In genomic region chr2:74728303-74728680, GRCm38 (mm10) we compare ENCODE assay signal across 16 mouse cellular contexts. TPM values are rescaled to one million over a fixed set of nuclear protein-coding genes. Genes with fewer than 3 reads are reported as not detected.
DNase-seq lines count a peak whose midpoint lies in the region; ATAC-seq and TF ChIP-seq lines count a peak whose summit lies in the region.
"Had no signal": no experiment of that assay in that cellular context is flagged by ENCODE, and none has a peak within 500 bp of the region (broad histone marks: within the 10 kb centered on the region; RNA-seq: fewer than 3 reads in every experiment).

No protein-coding gene starts in this region.

- peaks cover 100% of the 10 kb centered on the region for H3K27me3 ChIP-seq in heart, embryonic 13.5 days (replicated peaks)
- peaks cover 42% of the 10 kb centered on the region for H3K27me3 ChIP-seq in ES-Bruce4 (ENCODE audit: control insufficient read depth, insufficient read depth, low read length, poor library complexity, severe bottlenecking)
- peaks cover 95% of the 10 kb centered on the region for H3K27me3 ChIP-seq in hindbrain, embryonic 12.5 days
- peaks cover 44% of the 10 kb centered on the region for H3K27me3 ChIP-seq in limb, embryonic 11.5 days (ENCODE audit: control insufficient read depth, insufficient read depth, low read length)

- TF ChIP-seq CTCF in ES-Bruce4 (IDR thresholded peaks at IDR 0.05; ENCODE audit: low read depth, low read length), result no peak

- DNase-seq in heart, adult 9 months (ENCODE audit: low spot score in 2 of 2), result no peak
- no peak for DNase-seq in limb, embryonic 11.5 days (ENCODE audit: low spot score)
- no peak for DNase-seq in lung, adult 18-20 months
- no peak for DNase-seq in frontal cortex, adult 2 months (ENCODE audit: extremely low spot score in 1 of 2, low spot score in 1 of 2)
- DNase-seq in cerebellum, postnatal 14 days, result no peak
- DNase-seq: cerebellum, adult 11 months; heart, adult 2 months had no signal

- ATAC-seq in heart, embryonic 13.5 days (ENCODE audit: extremely low read depth, insufficient number of reproducible peaks, low FRiP score, low TSS enrichment), result no peak
- ATAC-seq in hindbrain, embryonic 12.5 days (ENCODE audit: low FRiP score), result no peak
- no peak for ATAC-seq in limb, embryonic 11.5 days (ENCODE audit: insufficient number of reproducible peaks, low FRiP score, low TSS enrichment, low read depth)
- ATAC-seq: activated CD4-positive, CD25-positive, alpha-beta regulatory T cell, adult 4 months; inflammation-experienced regulatory T-cells, adult 6 months had no signal

- TF ChIP-seq POLR2A in ES-Bruce4 (IDR thresholded peaks at IDR 0.05; ENCODE audit: insufficient read depth, low read length), result no peak

- no peak for TF ChIP-seq EP300 in ES-Bruce4 (IDR thresholded peaks at IDR 0.05; ENCODE audit: insufficient read depth, low read depth, low read length)

- no peak overlapping the region for H3K9ac ChIP-seq in heart, embryonic 13.5 days
- peak overlapping the region; percentile 41; the same call in 1 of the 2 replicates for H3K9ac ChIP-seq in ES-Bruce4 (ENCODE audit: low read depth, poor library complexity, severe bottlenecking)
- peak overlapping the region; percentile 73 for H3K9ac ChIP-seq in hindbrain, embryonic 12.5 days
- no peak overlapping the region for H3K9ac ChIP-seq in limb, embryonic 11.5 days (ENCODE audit: low read length)
- H3K9ac ChIP-seq: lung, embryonic 15.5 days had no signal

- H3K4me3 ChIP-seq in heart, embryonic 13.5 days, result peak overlapping the region; percentile 38; the same call in 1 of the 2 replicates
- H3K4me3 ChIP-seq in ES-Bruce4 (ENCODE audit: low read depth, low read length), result peak overlapping the region; percentile 21; the same call in 1 of the 2 replicates
- H3K4me3 ChIP-seq in hindbrain, embryonic 12.5 days, result peak overlapping the region; percentile 49
- no peak overlapping the region for H3K4me3 ChIP-seq in limb, embryonic 11.5 days (ENCODE audit: low read depth, low read length)
- H3K4me3 ChIP-seq: heart, adult 2 months; lung, embryonic 15.5 days had no signal

- no peaks in the 10 kb centered on the region for H3K36me3 ChIP-seq in heart, embryonic 13.5 days
- H3K36me3 ChIP-seq in ES-Bruce4 (ENCODE audit: control insufficient read depth, insufficient read depth, low read length, poor library complexity, severe bottlenecking), result no peaks in the 10 kb centered on the region
- H3K36me3 ChIP-seq in hindbrain, embryonic 12.5 days, result no peaks in the 10 kb centered on the region
- no peaks in the 10 kb centered on the region for H3K36me3 ChIP-seq in limb, embryonic 11.5 days (ENCODE audit: control insufficient read depth, insufficient read depth, low read length)
- H3K36me3 ChIP-seq: lung, embryonic 15.5 days had no signal

- WGBS in heart, embryonic 13.5 days, result 5% methylated on average over 13 of the region's 13 CpGs
- WGBS in hindbrain, embryonic 12.5 days, result 2% methylated on average over 13 of the region's 13 CpGs
- WGBS in limb, embryonic 11.5 days, result 26% methylated on average over 13 of the region's 13 CpGs

- H3K4me1 ChIP-seq in heart, embryonic 13.5 days, result peaks cover 14% of the 10 kb centered on the region
- no peaks in the 10 kb centered on the region for H3K4me1 ChIP-seq in ES-Bruce4 (ENCODE audit: control insufficient read depth, insufficient read depth, low read length)
- H3K4me1 ChIP-seq in hindbrain, embryonic 12.5 days, result no peaks in the 10 kb centered on the region
- peaks cover 51% of the 10 kb centered on the region for H3K4me1 ChIP-seq in limb, embryonic 11.5 days (ENCODE audit: control insufficient read depth, insufficient read depth, low read length)

- H3K9me3 ChIP-seq in heart, embryonic 13.5 days, result no peaks in the 10 kb centered on the region
- no peaks in the 10 kb centered on the region for H3K9me3 ChIP-seq in ES-Bruce4 (replicated peaks; ENCODE audit: control insufficient read depth, insufficient read depth, low read length, poor library complexity, severe bottlenecking)
- H3K9me3 ChIP-seq in hindbrain, embryonic 12.5 days (replicated peaks), result no peaks in the 10 kb centered on the region
- H3K9me3 ChIP-seq in limb, embryonic 11.5 days (ENCODE audit: control insufficient read depth, low read length), result no peaks in the 10 kb centered on the region
- H3K9me3 ChIP-seq: lung, embryonic 15.5 days had no signal

- H3K4me2 ChIP-seq in heart, embryonic 13.5 days, result peak overlapping the region; percentile 60; the same call in 1 of the 2 replicates
- H3K4me2 ChIP-seq in hindbrain, embryonic 12.5 days (replicated peaks), result peak overlapping the region; percentile 49
- H3K4me2 ChIP-seq in limb, embryonic 11.5 days (ENCODE audit: low read depth, severe bottlenecking), result peak overlapping the region; percentile 90; the same call in 1 of the 2 replicates
- H3K4me2 ChIP-seq: lung, embryonic 15.5 days had no signal

- no peak overlapping the region for H3K27ac ChIP-seq in heart, embryonic 13.5 days (replicated peaks)
- no peak overlapping the region for H3K27ac ChIP-seq in ES-Bruce4 (ENCODE audit: insufficient read depth, low read length)
- peak overlapping the region; percentile 81 for H3K27ac ChIP-seq in hindbrain, embryonic 12.5 days
- no peak overlapping the region for H3K27ac ChIP-seq in limb, embryonic 11.5 days (replicated peaks; ENCODE audit: low read depth, low read length)
- H3K27ac ChIP-seq: heart, adult 2 months; lung, embryonic 15.5 days had no signal

RNA-seq across cellular contexts. Expression of gene Gm28230, which starts 1.8 kb away (rescaled TPM):
- polyA plus RNA-seq in heart, embryonic 13.5 days (2015; fragmentation: Nextera tagmentation; extraction: Ambion mirVana), result 0.09 TPM in 1 of 2 replicates, not detected in the other
- polyA plus RNA-seq in ES-Bruce4 (2011; ENCODE audit: insufficient read depth, insufficient read length, low read depth, missing spikeins), result not detected in 2 replicates
- polyA plus RNA-seq in hindbrain, embryonic 12.5 days (2016; fragmentation: Nextera tagmentation; extraction: Ambion mirVana), result 0.66 and 1.1 TPM in 2 replicates
- polyA plus RNA-seq in limb, embryonic 11.5 days (2014; fragmentation: Nextera tagmentation; extraction: Ambion mirVana), result 0.45 and 0.55 TPM in 2 replicates
- polyA plus RNA-seq in frontal cortex, adult 2 months (2012; rRNA removed), result 0.04 TPM in 1 of 2 replicates, not detected in the other
- polyA plus RNA-seq: activated CD4-positive, CD25-positive, alpha-beta regulatory T cell, adult 4 months; C2C12; cortical plate, adult 2 months; forebrain, embryonic 11.5 days; inflammation-experienced regulatory T-cells, adult 6 months had no signal

RNA-seq across cellular contexts. Expression of gene Hoxd4, which starts 16.6 kb away (rescaled TPM):
- not detected in 2 replicates for polyA plus RNA-seq in heart, embryonic 13.5 days (2015; fragmentation: Nextera tagmentation; extraction: Ambion mirVana)
- 0.40 TPM in 1 of 2 replicates, not detected in the other for polyA plus RNA-seq in ES-Bruce4 (2011; ENCODE audit: insufficient read depth, insufficient read length, low read depth, missing spikeins)
- 3.6 and 4.6 TPM in 2 replicates for polyA plus RNA-seq in hindbrain, embryonic 12.5 days (2016; fragmentation: Nextera tagmentation; extraction: Ambion mirVana)
- 0.84 and 1.9 TPM in 2 replicates for polyA plus RNA-seq in limb, embryonic 11.5 days (2014; fragmentation: Nextera tagmentation; extraction: Ambion mirVana)
- not detected in 2 replicates for polyA plus RNA-seq in frontal cortex, adult 2 months (2012; rRNA removed)
- polyA plus RNA-seq: activated CD4-positive, CD25-positive, alpha-beta regulatory T cell, adult 4 months; C2C12; cortical plate, adult 2 months; forebrain, embryonic 11.5 days; inflammation-experienced regulatory T-cells, adult 6 months had no signal

RNA-seq across cellular contexts. Expression of gene Hoxd3, which starts 16.6 kb away (rescaled TPM):
- polyA plus RNA-seq in heart, embryonic 13.5 days (2015; fragmentation: Nextera tagmentation; extraction: Ambion mirVana), result 0.74 and 0.89 TPM in 2 replicates
- not detected in 2 replicates for polyA plus RNA-seq in ES-Bruce4 (2011; ENCODE audit: insufficient read depth, insufficient read length, low read depth, missing spikeins)
- polyA plus RNA-seq in hindbrain, embryonic 12.5 days (2016; fragmentation: Nextera tagmentation; extraction: Ambion mirVana), result 69.6 and 83.5 TPM in 2 replicates
- 1.2 and 1.4 TPM in 2 replicates for polyA plus RNA-seq in limb, embryonic 11.5 days (2014; fragmentation: Nextera tagmentation; extraction: Ambion mirVana)
- polyA plus RNA-seq in frontal cortex, adult 2 months (2012; rRNA removed), result not detected in 2 replicates
- polyA plus RNA-seq: activated CD4-positive, CD25-positive, alpha-beta regulatory T cell, adult 4 months; C2C12; cortical plate, adult 2 months; inflammation-experienced regulatory T-cells, adult 6 months had no signal

RNA-seq across cellular contexts. Expression of gene Hoxd8, which starts 23.9 kb away (rescaled TPM):
- 0.07 and 0.23 TPM in 2 replicates for polyA plus RNA-seq in heart, embryonic 13.5 days (2015; fragmentation: Nextera tagmentation; extraction: Ambion mirVana)
- 0.76 and 2.1 TPM in 2 replicates for polyA plus RNA-seq in ES-Bruce4 (2011; ENCODE audit: insufficient read depth, insufficient read length, low read depth, missing spikeins)
- polyA plus RNA-seq in hindbrain, embryonic 12.5 days (2016; fragmentation: Nextera tagmentation; extraction: Ambion mirVana), result 0.14 and 0.46 TPM in 2 replicates
- polyA plus RNA-seq in limb, embryonic 11.5 days (2014; fragmentation: Nextera tagmentation; extraction: Ambion mirVana), result 11.6 and 13.1 TPM in 2 replicates
- 0.04 and 0.06 TPM in 2 replicates for polyA plus RNA-seq in frontal cortex, adult 2 months (2012; rRNA removed)
- polyA plus RNA-seq: activated CD4-positive, CD25-positive, alpha-beta regulatory T cell, adult 4 months; C2C12; cortical plate, adult 2 months; forebrain, embryonic 11.5 days; inflammation-experienced regulatory T-cells, adult 6 months had no signal

RNA-seq across cellular contexts. Expression of gene Hoxd9, which starts 30.8 kb away (rescaled TPM):
- polyA plus RNA-seq in heart, embryonic 13.5 days (2015; fragmentation: Nextera tagmentation; extraction: Ambion mirVana), result not detected in 2 replicates
- 0.52 and 0.75 TPM in 2 replicates for polyA plus RNA-seq in ES-Bruce4 (2011; ENCODE audit: insufficient read depth, insufficient read length, low read depth, missing spikeins)
- polyA plus RNA-seq in hindbrain, embryonic 12.5 days (2016; fragmentation: Nextera tagmentation; extraction: Ambion mirVana), result 0.10 TPM in 1 of 2 replicates, not detected in the other
- polyA plus RNA-seq in limb, embryonic 11.5 days (2014; fragmentation: Nextera tagmentation; extraction: Ambion mirVana), result 17.1 and 24.1 TPM in 2 replicates
- 0.04 and 0.11 TPM in 2 replicates for polyA plus RNA-seq in frontal cortex, adult 2 months (2012; rRNA removed)
- polyA plus RNA-seq: activated CD4-positive, CD25-positive, alpha-beta regulatory T cell, adult 4 months; C2C12; cortical plate, adult 2 months; forebrain, embryonic 11.5 days; inflammation-experienced regulatory T-cells, adult 6 months had no signal

Comparison
In these comparisons a context has a peak if more than half of its experiments do, and no peak if none do; other contexts are left out.
1. H3K9ac ChIP-seq: peak in ES-Bruce4 (single experiment) and hindbrain, embryonic 12.5 days (single experiment); none in heart, embryonic 13.5 days (single experiment) and limb, embryonic 11.5 days (single experiment).
2. RNA of gene Hoxd3, which starts 16.6 kb away (polyA plus RNA-seq): 69.6 to 83.5 TPM in hindbrain, embryonic 12.5 days; 1.2 to 1.4 TPM in limb, embryonic 11.5 days, 0.74 to 0.89 TPM in heart, embryonic 13.5 days, not detected in ES-Bruce4 and not detected in frontal cortex, adult 2 months; every median in the first group is over 10 times any median in the second.
3. Peak in every context shown above with its lines, with median percentiles within 50 percentile points of each other: H3K4me2 ChIP-seq.